Mouse (Mus musculus) neural tube, embryonic 14.5 days (tissue): ENCODE measurements around the gene Dpy19l1. TPM values are rescaled to one million over a fixed set of nuclear protein-coding genes. Genes with fewer than 3 reads are reported as not detected.

Experiments
- polyA plus RNA-seq: library from polyadenylated mRNA; unstranded; fragments of >200 nt; fragmentation: Nextera tagmentation; extraction: Ambion mirVana; gene quantifications from 2 replicates; pipeline ENCODE4 v1.2.1, GENCODE M21; 2014

The Dpy19l1 gene
- polyA plus RNA-seq, 1 experiment from 2014 or later = 12.7 TPM

Other genes with a start within 250 kb of the Dpy19l1 start
- not detected in 2 replicates for gene Cypt4, start 122.1 kb upstream of the Dpy19l1 start, polyA plus RNA-seq
- gene Dpy19l2, start 193.2 kb upstream of the Dpy19l1 start, polyA plus RNA-seq = 0.32 TPM in 2 replicates